ENCODE assay signal across 8 mouse cellular contexts in the genomic region with DNA sequence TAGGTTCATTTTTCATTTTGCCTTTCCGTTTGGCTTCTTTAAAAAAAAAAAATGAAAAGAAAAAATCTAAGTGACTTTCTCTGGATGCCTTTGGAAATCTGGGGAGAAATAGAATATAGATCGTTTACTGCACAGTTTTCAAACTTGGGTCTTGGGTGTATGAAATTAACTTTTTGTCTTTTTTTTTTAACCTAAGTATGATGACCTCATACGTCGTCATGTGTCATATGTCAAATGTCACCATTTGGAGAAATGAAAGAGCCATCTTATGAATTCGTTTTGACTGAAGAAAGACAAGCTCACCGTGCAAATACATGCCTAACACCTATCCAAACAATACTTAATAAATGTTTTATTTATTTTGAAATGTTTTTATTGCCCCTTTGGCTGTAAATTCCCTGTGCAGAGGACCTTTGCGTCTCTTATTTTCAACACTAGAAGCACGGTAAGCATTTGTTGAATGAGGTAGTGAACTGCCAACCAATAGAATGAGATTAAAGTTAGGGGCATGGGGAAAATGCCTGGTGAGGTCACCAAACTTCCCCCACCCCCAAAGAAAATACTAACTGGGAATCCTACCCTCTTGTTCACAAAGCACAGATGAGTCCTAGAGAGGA. TPM values are rescaled to one million over a fixed set of nuclear protein-coding genes. Genes with fewer than 3 reads are reported as not detected.
DNase-seq lines count a peak whose midpoint lies in the region; ATAC-seq lines count a peak whose summit lies in the region.

No protein-coding gene starts in this region.

- ATAC-seq in cerebellum, adult (ENCODE audit: insufficient number of reproducible peaks, low FRiP score, low TSS enrichment), result no peak
- no peak for ATAC-seq in neural tube, embryonic 11.5 days (ENCODE audit: insufficient read depth, low FRiP score, low TSS enrichment)
- no peak for ATAC-seq in limb, embryonic 11.5 days (ENCODE audit: insufficient number of reproducible peaks, low FRiP score, low TSS enrichment, low read depth)
- no peak for ATAC-seq in neural tube, embryonic 15.5 days (ENCODE audit: low FRiP score)

- peak overlapping the region; percentile 91; the same call in 1 of the 2 replicates for H3K27ac ChIP-seq in neural tube, embryonic 11.5 days (ENCODE audit: low read depth, low read length)
- H3K27ac ChIP-seq in limb, embryonic 11.5 days (replicated peaks; ENCODE audit: low read depth, low read length), result peak overlapping the region; percentile 93
- peak overlapping the region; percentile 96 for H3K27ac ChIP-seq in neural tube, embryonic 15.5 days (replicated peaks)

- WGBS in neural tube, embryonic 11.5 days, result 10% methylated on average over 8 of the region's 8 CpGs
- WGBS in limb, embryonic 11.5 days, result 18% methylated on average over 8 of the region's 8 CpGs
- WGBS in neural tube, embryonic 15.5 days, result 9% methylated on average over 8 of the region's 8 CpGs

- peak; percentile 15 for DNase-seq in cerebellum, adult 11 months
- no peak for DNase-seq in neural tube, embryonic 11.5 days (ENCODE audit: low spot score)
- no peak for DNase-seq in neural tube, embryonic 10.5 days (ENCODE audit: extremely low spot score, low spot score)
- DNase-seq in limb, embryonic 11.5 days (ENCODE audit: low spot score), result no peak
- no peak for DNase-seq in T-cell, adult 2 months (ENCODE audit: low spot score)
- no peak for DNase-seq in thymus, postnatal 10 days (ENCODE audit: low spot score in 2 of 2)

- H3K9me3 ChIP-seq in neural tube, embryonic 11.5 days (ENCODE audit: control insufficient read depth, low read length), result no peaks in the 10 kb centered on the region
- H3K9me3 ChIP-seq in limb, embryonic 11.5 days (ENCODE audit: control insufficient read depth, low read length), result no peaks in the 10 kb centered on the region
- H3K9me3 ChIP-seq in neural tube, embryonic 15.5 days (replicated peaks), result no peaks in the 10 kb centered on the region

- H3K9ac ChIP-seq in neural tube, embryonic 11.5 days (ENCODE audit: low read length), result peak overlapping the region; percentile 96
- peak overlapping the region; percentile 94 for H3K9ac ChIP-seq in limb, embryonic 11.5 days (ENCODE audit: low read length)
- H3K9ac ChIP-seq in neural tube, embryonic 15.5 days (replicated peaks), result peak overlapping the region; percentile 89

- no peaks in the 10 kb centered on the region for H3K27me3 ChIP-seq in neural tube, embryonic 11.5 days (ENCODE audit: control insufficient read depth, insufficient read depth, low read length)
- no peaks in the 10 kb centered on the region for H3K27me3 ChIP-seq in limb, embryonic 11.5 days (ENCODE audit: control insufficient read depth, insufficient read depth, low read length)
- peaks cover 8% of the 10 kb centered on the region; the same call in 1 of the 2 replicates for H3K27me3 ChIP-seq in neural tube, embryonic 15.5 days (replicated peaks)

- no peaks in the 10 kb centered on the region for H3K36me3 ChIP-seq in neural tube, embryonic 11.5 days (ENCODE audit: control insufficient read depth, insufficient read depth, low read length)
- H3K36me3 ChIP-seq in limb, embryonic 11.5 days (ENCODE audit: control insufficient read depth, insufficient read depth, low read length), result no peaks in the 10 kb centered on the region
- no peaks in the 10 kb centered on the region for H3K36me3 ChIP-seq in neural tube, embryonic 15.5 days

- peak overlapping the region; percentile 98 for H3K4me3 ChIP-seq in neural tube, embryonic 11.5 days (ENCODE audit: low read depth, low read length)
- H3K4me3 ChIP-seq in limb, embryonic 11.5 days (ENCODE audit: low read depth, low read length), result peak overlapping the region; percentile 96
- H3K4me3 ChIP-seq in neural tube, embryonic 15.5 days (replicated peaks), result peak overlapping the region; percentile 95

- H3K4me2 ChIP-seq in neural tube, embryonic 11.5 days (ENCODE audit: low read depth), result peak overlapping the region; percentile 84
- H3K4me2 ChIP-seq in limb, embryonic 11.5 days (ENCODE audit: low read depth, severe bottlenecking), result peak overlapping the region; percentile 91
- peak overlapping the region; percentile 84 for H3K4me2 ChIP-seq in neural tube, embryonic 15.5 days

- peaks cover 12% of the 10 kb centered on the region for H3K4me1 ChIP-seq in neural tube, embryonic 11.5 days (ENCODE audit: control insufficient read depth, insufficient read depth, low read length)
- H3K4me1 ChIP-seq in limb, embryonic 11.5 days (ENCODE audit: control insufficient read depth, insufficient read depth, low read length), result peaks cover 5% of the 10 kb centered on the region; the same call in 1 of the 2 replicates
- peaks cover 21% of the 10 kb centered on the region for H3K4me1 ChIP-seq in neural tube, embryonic 15.5 days

RNA-seq across cellular contexts. Expression of gene Lemd3, which starts 0.8 kb away (rescaled TPM):
- polyA plus RNA-seq in neural tube, embryonic 11.5 days (2014; fragmentation: Nextera tagmentation; extraction: Ambion mirVana), result 4.1 and 5.2 TPM in 2 replicates
- polyA plus RNA-seq in limb, embryonic 11.5 days (2014; fragmentation: Nextera tagmentation; extraction: Ambion mirVana), result 5.8 and 7.0 TPM in 2 replicates
- polyA plus RNA-seq in neural tube, embryonic 15.5 days (2015; fragmentation: Nextera tagmentation; extraction: Ambion mirVana), result 3.1 and 3.2 TPM in 2 replicates

RNA-seq across cellular contexts. Expression of gene Wif1, which starts 53.9 kb away (rescaled TPM):
- 8.5 and 9.7 TPM in 2 replicates for polyA plus RNA-seq in neural tube, embryonic 11.5 days (2014; fragmentation: Nextera tagmentation; extraction: Ambion mirVana)
- polyA plus RNA-seq in limb, embryonic 11.5 days (2014; fragmentation: Nextera tagmentation; extraction: Ambion mirVana), result 50.8 and 53.5 TPM in 2 replicates
- 4.3 and 7.4 TPM in 2 replicates for polyA plus RNA-seq in neural tube, embryonic 15.5 days (2015; fragmentation: Nextera tagmentation; extraction: Ambion mirVana)
